ENCODE assay signal across 10 mouse cellular contexts in genomic region chr16:3231566-3231965, GRCm38 (mm10).
DNase-seq lines count a peak whose midpoint lies in the region; ATAC-seq and TF ChIP-seq lines count a peak whose summit lies in the region.
"Had no signal": no experiment of that assay in that cellular context is flagged by ENCODE, and none has a peak within 500 bp of the region (broad histone marks: within the 10 kb centered on the region; RNA-seq: fewer than 3 reads in every experiment).

No protein-coding gene starts in this region.

- WGBS in forebrain, embryonic 11.5 days: 70% methylated on average over 3 of the region's 3 CpGs
- 73% methylated on average over 3 of the region's 3 CpGs for WGBS in forebrain, embryonic 10.5 days
- 63% methylated on average over 3 of the region's 3 CpGs for WGBS in liver, postnatal 0 days (ENCODE audit: insufficient replicate concordance)

- no peak for TF ChIP-seq EP300 in liver, postnatal 0 days (IDR thresholded peaks at IDR 0.05; ENCODE audit: low read depth)

- no peak overlapping the region for H3K27ac ChIP-seq in forebrain, embryonic 11.5 days (ENCODE audit: low read depth, low read length)
- H3K27ac ChIP-seq in forebrain, embryonic 10.5 days: no peak overlapping the region
- H3K27ac ChIP-seq in testis, adult 2 months (ENCODE audit: control insufficient read depth, insufficient read depth, low read depth, low read length): no peak overlapping the region
- no peak overlapping the region for H3K27ac ChIP-seq in liver, postnatal 0 days (ENCODE audit: low read depth)

- no peak for TF ChIP-seq POLR2A in testis, adult 2 months (IDR thresholded peaks at IDR 0.05; ENCODE audit: control insufficient read depth, low read depth, low read length)

- no peaks in the 10 kb centered on the region for H3K4me1 ChIP-seq in forebrain, embryonic 11.5 days (replicated peaks; ENCODE audit: control insufficient read depth, insufficient read depth, low read length)
- no peaks in the 10 kb centered on the region for H3K4me1 ChIP-seq in forebrain, embryonic 10.5 days
- no peaks in the 10 kb centered on the region for H3K4me1 ChIP-seq in testis, adult 2 months (ENCODE audit: control insufficient read depth, insufficient read depth, low read length)
- no peaks in the 10 kb centered on the region for H3K4me1 ChIP-seq in liver, postnatal 0 days (ENCODE audit: insufficient read depth)

- H3K36me3 ChIP-seq in forebrain, embryonic 11.5 days (ENCODE audit: control insufficient read depth, insufficient read depth, low read length): no peaks in the 10 kb centered on the region; the same call in 1 of the 2 replicates
- no peaks in the 10 kb centered on the region for H3K36me3 ChIP-seq in forebrain, embryonic 10.5 days (replicated peaks)
- H3K36me3 ChIP-seq in testis, adult 2 months (ENCODE audit: control insufficient read depth, insufficient read depth, low read length): no peaks in the 10 kb centered on the region
- no peaks in the 10 kb centered on the region for H3K36me3 ChIP-seq in liver, postnatal 0 days (replicated peaks; ENCODE audit: insufficient read depth, low read length)

- no peak overlapping the region for H3K4me3 ChIP-seq in forebrain, embryonic 11.5 days (ENCODE audit: low read depth, low read length)
- H3K4me3 ChIP-seq in forebrain, embryonic 10.5 days: no peak overlapping the region
- H3K4me3 ChIP-seq in testis, adult 2 months (ENCODE audit: control insufficient read depth, low read depth, low read length): no peak overlapping the region
- no peak overlapping the region for H3K4me3 ChIP-seq in liver, postnatal 0 days (ENCODE audit: low read depth, low read length)

- no peaks in the 10 kb centered on the region for H3K27me3 ChIP-seq in forebrain, embryonic 11.5 days (ENCODE audit: control insufficient read depth, insufficient read depth, low read length)
- H3K27me3 ChIP-seq in forebrain, embryonic 10.5 days (ENCODE audit: poor library complexity, severe bottlenecking): no peaks in the 10 kb centered on the region
- H3K27me3 ChIP-seq in testis, adult 2 months (ENCODE audit: control insufficient read depth, insufficient read depth, low read length): no peaks in the 10 kb centered on the region
- H3K27me3 ChIP-seq in liver, postnatal 0 days (ENCODE audit: insufficient read depth, low read length): no peaks in the 10 kb centered on the region

- peak; percentile 55 for DNase-seq in forebrain, embryonic 11.5 days (ENCODE audit: low spot score)
- DNase-seq in forebrain, embryonic 10.5 days (ENCODE audit: extremely low spot score, low spot score): no peak
- DNase-seq in testis, postnatal 14 days (ENCODE audit: low spot score): no peak
- DNase-seq in liver, postnatal 0 days: no peak
- peak; percentile 42 for DNase-seq in testis, postnatal 10 days (ENCODE audit: low spot score)
- no peak for DNase-seq in frontal cortex, postnatal 10 days (ENCODE audit: low spot score in 2 of 2)
- no peak for DNase-seq in cerebellum, postnatal 14 days
- DNase-seq: cerebellum, adult 9-11 months; lung, postnatal 36 days had no signal

- H3K9me3 ChIP-seq in forebrain, embryonic 11.5 days (ENCODE audit: control insufficient read depth, low read length): peaks cover 50% of the 10 kb centered on the region
- H3K9me3 ChIP-seq in forebrain, embryonic 10.5 days: peaks cover 53% of the 10 kb centered on the region
- peaks cover 12% of the 10 kb centered on the region; the same call in 1 of the 2 replicates for H3K9me3 ChIP-seq in liver, postnatal 0 days (ENCODE audit: low read length)

- no peak overlapping the region for H3K4me2 ChIP-seq in forebrain, embryonic 11.5 days (ENCODE audit: low read depth, low read length, severe bottlenecking)
- no peak overlapping the region for H3K4me2 ChIP-seq in liver, postnatal 0 days (ENCODE audit: low read depth, low read length)

- H3K9ac ChIP-seq in forebrain, embryonic 11.5 days (ENCODE audit: low read length): no peak overlapping the region
- no peak overlapping the region for H3K9ac ChIP-seq in liver, postnatal 0 days (replicated peaks)

- TF ChIP-seq CTCF in testis, adult 2 months (IDR thresholded peaks at IDR 0.05; ENCODE audit: control insufficient read depth, insufficient read depth, insufficient replicate concordance, low read depth, low read length): 0 out of 2 replicates have a peak, but pooled peaks have one; percentile 8
- no peak for TF ChIP-seq CTCF in liver, postnatal 0 days (IDR thresholded peaks at IDR 0.05; ENCODE audit: low read depth)

- ATAC-seq in forebrain, embryonic 11.5 days (replicated peaks; ENCODE audit: low FRiP score): peak; percentile 64
- ATAC-seq in liver, postnatal 0 days: peak; percentile 37; the same call in 1 of the 2 replicates

Comparison
In these comparisons a context has a peak if more than half of its experiments do, and no peak if none do; other contexts are left out.
1. DNase-seq: peak in forebrain, embryonic 11.5 days (single experiment) and testis, postnatal 10 days (single experiment); none in forebrain, embryonic 10.5 days (single experiment), testis, postnatal 14 days (single experiment), liver, postnatal 0 days (single experiment), frontal cortex, postnatal 10 days (0 of 2) and cerebellum, postnatal 14 days (0 of 2).